Mouse (Mus musculus) adipose tissue, adult 10 weeks (tissue): ENCODE results near the gene Cep295nl. TPM values are rescaled to one million over a fixed set of nuclear protein-coding genes. Genes with fewer than 3 reads are reported as not detected.

Experiments
- polyA plus RNA-seq: library from polyadenylated mRNA; stranded (reverse); fragments of 350-450 nt; fragmentation: Illumina TruSeq; extraction: RNeasy Lipid Tissue Mini Kit (QIAGEN cat#74804); gene quantifications from one replicate; pipeline ENCODE4 v1.2.3, GENCODE M21; 2014; ENCODE audit warnings: low read depth, low replicate concordance

The Cep295nl gene
- 8.2 TPM for polyA plus RNA-seq

GRCm38 (mm10) chr11:118342400-118342981 is at the start of gene Cep295nl:
Gene Cep295nl, minus strand, starts transcription at chr11:118342500.

GRCm38 (mm10) chr11:118355640-118356039 is 13.3 kb upstream of the Cep295nl start, which contains the start of gene Timp2:
Gene Timp2, minus strand, starts transcription at chr11:118355740.

GRCm38 (mm10) chr11:118289999-118290889 is 52.1 kb downstream of the Cep295nl start, which contains the start of gene Usp36:
Gene Usp36, minus strand, starts transcription at chr11:118290244.

Other genes starting within 250 kb of the Cep295nl start
- 1.2 TPM for gene Dnah17, start 211.9 kb downstream of the Cep295nl start, polyA plus RNA-seq
- 23.4 TPM for gene Cyth1, start 93.9 kb downstream of the Cep295nl start, polyA plus RNA-seq
- 12.7 TPM for gene Usp36, start 52.3 kb downstream of the Cep295nl start, polyA plus RNA-seq
- 224 TPM for gene Timp2, start 13.2 kb upstream of the Cep295nl start, polyA plus RNA-seq
- 139 TPM for gene Lgals3bp, start 59.6 kb upstream of the Cep295nl start, polyA plus RNA-seq
- 50.9 TPM for gene Cant1, start 76.6 kb upstream of the Cep295nl start, polyA plus RNA-seq
- 34.0 TPM for gene C1qtnf1, start 85.7 kb upstream of the Cep295nl start, polyA plus RNA-seq
- gene Engase, start 134.3 kb upstream of the Cep295nl start, polyA plus RNA-seq = 9.8 TPM